Mouse (Mus musculus): ENCODE measurements around the gene Ep400. TPM values are rescaled to one million over a fixed set of nuclear protein-coding genes. Genes with fewer than 3 reads are reported as not detected.
A peak's percentile ranks its signal among the peaks of the same experiment; 100 is the strongest.

Gene Ep400
- polyA plus RNA-seq, 1 experiment from 2014 or later: 57.2 TPM

DNA sequence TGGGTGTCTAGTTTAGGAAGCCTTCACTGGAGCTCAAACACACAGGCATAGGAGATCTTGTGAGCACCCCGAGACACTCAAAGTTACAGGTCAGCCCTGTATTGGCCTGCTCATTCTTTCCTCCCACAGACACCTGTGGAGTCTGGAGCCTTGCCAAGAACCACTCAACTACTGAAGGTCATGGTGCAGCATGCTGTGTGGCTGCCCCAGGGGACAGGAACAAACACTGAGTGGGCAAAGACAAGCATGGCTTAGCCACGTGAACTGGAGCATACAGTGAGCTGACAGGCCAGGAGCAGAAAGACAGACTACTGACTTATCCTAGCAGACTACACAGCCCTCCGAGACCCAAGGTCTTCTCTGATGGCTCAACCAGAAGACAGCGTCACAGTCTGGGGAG, 27.2 kb upstream of the Ep400 start:
- no peak overlapping the region for H3K9ac ChIP-seq

DNA sequence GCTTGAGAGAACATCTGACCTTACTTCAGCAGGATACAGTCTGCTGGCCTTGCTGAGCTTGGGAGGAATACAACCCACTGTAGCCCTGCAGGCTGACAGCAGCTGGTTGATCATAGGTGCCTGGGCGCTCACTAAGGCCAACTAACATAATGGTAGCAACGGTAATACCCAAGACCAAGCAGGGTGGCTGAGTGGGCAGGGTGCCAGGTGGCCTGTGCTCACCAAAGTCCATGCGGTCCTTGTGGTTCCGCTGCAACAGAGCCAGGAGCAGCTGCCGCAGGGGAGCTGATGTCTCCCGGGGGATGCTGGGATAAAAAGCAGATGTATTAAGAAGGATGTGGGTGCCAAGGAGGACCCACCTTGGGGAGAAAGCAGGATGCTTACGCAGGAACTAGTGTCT, 23.8 kb upstream of the Ep400 start:
- H3K36me3 ChIP-seq: peaks cover 96% of the 10 kb centered on the region
- H3K4me3 ChIP-seq: no peak overlapping the region
- no peaks in the 10 kb centered on the region for H3K9me3 ChIP-seq
- no peak for ATAC-seq (ENCODE audit: low FRiP score, low read depth)
- no peaks in the 10 kb centered on the region for H3K27me3 ChIP-seq (replicated peaks)
- H3K27ac ChIP-seq: no peak overlapping the region
- H3K4me1 ChIP-seq: no peaks in the 10 kb centered on the region
- no peak overlapping the region for H3K4me2 ChIP-seq (replicated peaks)
- no peak overlapping the region for H3K9ac ChIP-seq
- 94% methylated on average over 7 of the region's 7 CpGs for WGBS

More for the DNA sequence above, 27.2 kb upstream of the Ep400 start:
- H3K27ac ChIP-seq: no peak overlapping the region
- H3K4me1 ChIP-seq: no peaks in the 10 kb centered on the region
- H3K36me3 ChIP-seq: peaks cover 92% of the 10 kb centered on the region
- H3K4me3 ChIP-seq: no peak overlapping the region
- no peaks in the 10 kb centered on the region for H3K27me3 ChIP-seq (replicated peaks)
- no peak for ATAC-seq (ENCODE audit: low FRiP score, low read depth)
- H3K9me3 ChIP-seq: no peaks in the 10 kb centered on the region
- 80% methylated on average over 4 of the region's 4 CpGs for WGBS
- no peak overlapping the region for H3K4me2 ChIP-seq (replicated peaks)

DNA sequence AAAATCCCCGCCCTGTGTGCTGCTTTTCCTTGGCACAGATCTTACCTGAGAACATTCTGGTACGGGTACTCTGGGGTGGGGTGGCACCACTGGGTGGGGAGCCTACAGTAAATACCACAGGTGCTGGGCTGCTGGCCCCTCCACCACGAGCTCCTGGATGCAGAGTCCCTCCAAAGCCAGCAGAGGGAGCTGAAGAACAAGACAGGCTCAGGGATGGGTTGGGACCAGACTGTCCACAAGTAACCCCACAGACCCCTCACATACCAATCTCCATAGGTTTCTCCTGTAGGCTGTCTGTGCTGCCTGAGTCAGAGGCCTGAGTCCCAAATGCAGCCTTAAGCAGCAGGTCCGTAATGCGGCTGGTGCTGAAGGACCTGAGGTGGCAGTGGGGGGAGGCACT, 18.2 kb upstream of the Ep400 start:
- no peaks in the 10 kb centered on the region for H3K27me3 ChIP-seq (replicated peaks)
- no peaks in the 10 kb centered on the region for H3K4me1 ChIP-seq
- H3K9me3 ChIP-seq: no peaks in the 10 kb centered on the region
- 0 out of 2 replicates have a peak, but pooled peaks have one; percentile 8 for ATAC-seq (ENCODE audit: low FRiP score, low read depth)
- H3K4me2 ChIP-seq (replicated peaks): no peak overlapping the region
- H3K36me3 ChIP-seq: peaks cover 89% of the 10 kb centered on the region
- no peak overlapping the region for H3K9ac ChIP-seq
- H3K4me3 ChIP-seq: no peak overlapping the region
- WGBS: 68% methylated on average over 5 of the region's 5 CpGs
- H3K27ac ChIP-seq: no peak overlapping the region

DNA sequence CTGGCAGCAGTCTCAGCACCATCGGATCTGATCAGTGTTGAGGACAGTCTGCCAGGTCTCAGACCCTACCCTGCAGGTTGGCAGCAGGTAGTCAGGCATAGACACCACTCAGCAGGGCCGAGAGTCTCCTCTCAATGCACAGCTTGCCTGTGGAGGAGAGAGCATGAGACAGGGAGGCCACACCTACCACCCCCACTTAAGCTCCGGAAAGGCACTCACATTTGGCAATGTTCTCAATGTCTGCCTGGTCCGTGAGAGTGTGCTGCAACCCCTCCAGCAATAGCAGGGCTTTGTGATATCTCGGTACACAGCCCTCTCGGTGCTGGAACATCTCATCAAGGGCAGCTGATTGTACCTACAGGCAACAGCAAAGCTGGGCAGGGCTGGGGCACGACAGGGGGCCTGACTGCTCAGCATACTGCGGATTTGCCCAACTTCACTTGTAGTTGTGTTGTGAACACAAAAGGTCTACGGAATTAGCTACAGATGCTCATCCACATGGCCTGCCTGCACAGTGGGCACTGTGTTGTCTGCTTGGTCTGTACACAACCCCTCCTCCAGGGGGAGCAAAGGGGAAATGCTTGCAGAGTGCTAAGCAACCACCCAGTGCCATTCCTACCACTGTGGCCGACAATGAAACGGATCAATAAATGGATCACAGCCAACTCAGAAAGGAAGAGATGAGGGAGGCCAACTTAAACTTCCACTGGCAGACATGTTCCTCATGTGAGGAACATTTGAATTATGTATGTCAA, 15.7 kb upstream of the Ep400 start:
- H3K9me3 ChIP-seq: no peaks in the 10 kb centered on the region
- 0 out of 2 replicates have a peak overlapping the region, but pooled peaks have one; percentile 6 for H3K9ac ChIP-seq
- no peak for ATAC-seq (ENCODE audit: low FRiP score, low read depth)
- H3K27me3 ChIP-seq (replicated peaks): no peaks in the 10 kb centered on the region
- no peak overlapping the region for H3K4me3 ChIP-seq
- no peak overlapping the region for H3K27ac ChIP-seq
- WGBS: 87% methylated on average over 11 of the region's 11 CpGs
- peaks cover 65% of the 10 kb centered on the region for H3K36me3 ChIP-seq
- H3K4me1 ChIP-seq: no peaks in the 10 kb centered on the region
- H3K4me2 ChIP-seq (replicated peaks): no peak overlapping the region

DNA sequence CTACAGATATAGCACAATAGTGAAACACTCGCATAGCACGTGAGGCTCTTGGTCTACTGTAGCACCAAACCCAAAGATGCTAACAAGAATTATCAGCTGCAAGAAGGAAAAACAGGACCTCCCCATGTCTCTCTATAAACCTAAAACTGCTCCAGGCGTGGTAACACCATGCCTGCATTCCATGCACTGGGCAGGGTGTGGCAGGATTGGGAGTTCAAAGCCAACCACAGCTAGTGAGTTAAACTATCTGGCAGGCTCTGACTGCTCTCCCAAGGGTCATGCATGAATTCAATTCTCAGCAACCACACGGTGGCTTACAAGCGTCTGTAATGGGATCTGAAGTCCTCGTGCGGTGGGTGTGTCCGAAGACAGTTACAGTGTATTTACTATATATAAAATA, 12.6 kb upstream of the Ep400 start:
- WGBS: 75% methylated on average over 8 of the region's 8 CpGs
- no peaks in the 10 kb centered on the region for H3K9me3 ChIP-seq
- no peak for ATAC-seq (ENCODE audit: low FRiP score, low read depth)

DNA sequence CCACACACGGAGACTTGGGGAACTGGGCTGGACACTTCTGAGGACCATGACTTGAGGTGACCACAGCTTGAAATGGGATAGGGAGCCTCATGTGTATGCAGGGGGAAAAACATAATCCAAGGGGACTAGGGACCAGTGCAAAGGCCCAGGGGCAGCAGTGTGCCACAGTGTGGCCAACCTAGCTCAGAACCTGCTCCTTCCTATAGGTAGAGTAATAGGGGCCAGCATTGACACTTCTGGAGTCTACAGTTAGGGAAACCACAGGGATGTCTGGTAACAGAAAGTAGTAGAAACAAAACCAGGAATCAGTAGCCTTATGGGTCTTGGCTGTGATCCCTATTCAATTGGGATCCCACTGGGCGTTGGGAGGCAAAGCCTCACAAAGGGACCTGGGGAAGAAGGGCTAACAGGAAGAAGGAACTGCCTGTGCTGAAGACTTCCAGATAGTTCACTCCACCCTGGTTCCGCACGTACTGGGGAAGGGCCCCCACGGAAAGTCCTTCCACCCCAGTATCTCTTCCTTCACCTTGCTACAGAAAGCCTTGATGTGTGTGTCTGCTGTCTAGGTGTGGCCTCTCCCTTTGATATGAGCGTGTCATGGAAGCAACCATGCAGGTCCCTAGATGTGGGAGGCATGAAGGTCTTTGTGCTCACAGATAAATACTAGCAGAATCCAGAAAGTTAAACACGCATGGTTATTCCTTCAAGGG, 11.2 kb upstream of the Ep400 start:
- H3K36me3 ChIP-seq: peaks cover 35% of the 10 kb centered on the region
- no peaks in the 10 kb centered on the region for H3K27me3 ChIP-seq (replicated peaks)
- H3K27ac ChIP-seq: no peak overlapping the region
- no peak overlapping the region for H3K4me2 ChIP-seq (replicated peaks)
- ATAC-seq (ENCODE audit: low FRiP score, low read depth): no peak
- H3K9me3 ChIP-seq: no peaks in the 10 kb centered on the region
- WGBS: 88% methylated on average over 7 of the region's 7 CpGs
- peaks cover 11% of the 10 kb centered on the region for H3K4me1 ChIP-seq
- no peak overlapping the region for H3K9ac ChIP-seq
- H3K4me3 ChIP-seq: no peak overlapping the region

More for the DNA sequence above, 12.6 kb upstream of the Ep400 start:
- Histone ChIP-seq H3K9ac (no peak overlapping the region), H3K4me2 (replicated peaks) (no peak overlapping the region), H3K27me3 (replicated peaks) (no peaks in the 10 kb centered on the region), H3K4me3 (no peak overlapping the region), H3K4me1 (peaks cover 11% of the 10 kb centered on the region), H3K36me3 (peaks cover 37% of the 10 kb centered on the region), H3K27ac (no peak overlapping the region)

DNA sequence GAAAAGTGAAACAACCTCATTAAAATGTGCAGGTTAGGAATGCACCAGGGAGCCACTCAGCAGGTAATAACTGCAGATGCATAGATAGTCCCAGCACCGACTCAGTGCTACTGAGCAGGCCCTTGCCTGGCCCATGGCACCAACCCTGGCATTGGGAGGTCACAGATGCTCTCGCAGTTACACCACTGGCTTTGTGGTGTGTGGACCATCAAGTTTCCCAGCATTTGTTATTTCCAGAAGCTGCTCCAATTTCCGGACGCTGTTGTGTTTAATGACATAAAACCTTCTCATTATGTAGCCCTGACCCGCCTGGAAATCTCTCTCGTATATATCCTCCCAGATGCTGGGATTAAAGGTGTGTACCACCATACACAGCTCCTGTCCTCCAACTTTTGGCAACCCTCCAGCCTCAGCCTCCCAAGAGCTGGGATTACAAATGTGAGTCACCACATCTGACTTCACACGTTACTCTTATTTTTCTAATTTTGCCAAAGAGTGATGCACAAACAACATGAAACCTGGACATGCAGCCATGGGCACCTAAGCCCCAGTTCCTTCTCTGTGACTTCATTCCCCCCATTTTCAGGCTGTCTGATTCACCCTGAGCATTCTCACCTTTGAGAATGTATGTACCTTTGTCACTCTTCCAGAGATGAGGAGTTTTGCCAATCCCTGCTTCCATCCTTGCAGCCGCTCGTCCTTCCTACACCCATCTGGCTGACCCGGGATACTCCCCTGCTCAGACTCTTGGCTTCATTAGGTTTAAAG, 10.4 kb upstream of the Ep400 start:
- ATAC-seq (ENCODE audit: low FRiP score, low read depth): peak; percentile 72
- Histone ChIP-seq H3K27ac (no peak overlapping the region), H3K36me3 (peaks cover 34% of the 10 kb centered on the region), H3K9me3 (no peaks in the 10 kb centered on the region), H3K4me2 (replicated peaks) (peak overlapping the region; percentile 99), H3K9ac (peak overlapping the region; percentile 84), H3K27me3 (replicated peaks) (no peaks in the 10 kb centered on the region), H3K4me1 (peaks cover 11% of the 10 kb centered on the region), H3K4me3 (peak overlapping the region; percentile 68)
- WGBS: 64% methylated on average over 10 of the region's 10 CpGs

DNA sequence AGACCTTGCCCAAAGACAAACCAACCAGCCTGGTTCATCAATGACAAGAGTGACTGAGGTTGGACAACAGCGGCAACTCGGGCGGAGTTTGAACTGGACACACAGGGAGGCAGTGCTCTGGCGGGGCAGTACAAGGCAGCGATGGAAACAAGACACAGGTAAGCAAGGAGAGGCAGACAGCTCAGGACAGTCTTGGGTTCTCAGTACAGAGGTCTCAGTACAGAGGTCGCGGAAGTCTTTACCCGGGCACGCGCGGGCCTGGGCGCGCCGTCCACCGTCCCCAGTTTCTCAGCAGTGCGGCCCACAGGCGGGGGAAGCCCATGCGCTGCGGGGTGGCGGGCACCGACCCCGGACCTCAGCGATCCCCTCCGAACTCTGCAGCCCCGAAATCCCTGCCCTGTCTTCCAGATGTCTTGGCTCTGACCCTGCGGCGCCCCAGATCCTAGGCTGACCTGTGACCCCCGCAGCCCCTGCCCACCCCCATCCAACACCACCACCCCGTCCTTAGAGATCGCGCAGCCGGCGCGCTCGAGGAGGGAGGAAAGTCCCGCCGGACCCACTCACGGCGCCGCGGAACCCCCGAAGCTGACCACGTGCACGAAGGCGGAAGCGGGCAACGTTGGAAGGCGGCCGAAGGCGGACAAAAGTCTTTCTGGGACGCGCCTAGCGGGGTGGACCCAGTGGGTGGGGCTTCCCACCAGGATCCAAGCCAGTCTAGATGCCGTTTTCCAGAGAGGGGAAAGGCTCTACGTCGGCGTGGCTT, 9.7 kb upstream of the Ep400 start, which contains the start of gene Pus1:
Gene Pus1, minus strand, starts transcription at position 662 of the 763 bp plus-strand sequence.
- Histone ChIP-seq H3K9me3 (no peaks in the 10 kb centered on the region), H3K27ac (no peak within 1 kb of the TSS), H3K36me3 (peaks cover 36% of the 10 kb centered on the region), H3K27me3 (replicated peaks) (no peaks in the 10 kb centered on the region), H3K9ac (peak within 1 kb of the TSS; percentile 84), H3K4me3 (peak within 1 kb of the TSS; percentile 68), H3K4me1 (peaks cover 11% of the 10 kb centered on the region), H3K4me2 (replicated peaks) (peak within 1 kb of the TSS; percentile 99)
- ATAC-seq (ENCODE audit: low FRiP score, low read depth): peak; percentile 91
- under 1% methylated on average over 57 of the region's 57 CpGs for WGBS

DNA sequence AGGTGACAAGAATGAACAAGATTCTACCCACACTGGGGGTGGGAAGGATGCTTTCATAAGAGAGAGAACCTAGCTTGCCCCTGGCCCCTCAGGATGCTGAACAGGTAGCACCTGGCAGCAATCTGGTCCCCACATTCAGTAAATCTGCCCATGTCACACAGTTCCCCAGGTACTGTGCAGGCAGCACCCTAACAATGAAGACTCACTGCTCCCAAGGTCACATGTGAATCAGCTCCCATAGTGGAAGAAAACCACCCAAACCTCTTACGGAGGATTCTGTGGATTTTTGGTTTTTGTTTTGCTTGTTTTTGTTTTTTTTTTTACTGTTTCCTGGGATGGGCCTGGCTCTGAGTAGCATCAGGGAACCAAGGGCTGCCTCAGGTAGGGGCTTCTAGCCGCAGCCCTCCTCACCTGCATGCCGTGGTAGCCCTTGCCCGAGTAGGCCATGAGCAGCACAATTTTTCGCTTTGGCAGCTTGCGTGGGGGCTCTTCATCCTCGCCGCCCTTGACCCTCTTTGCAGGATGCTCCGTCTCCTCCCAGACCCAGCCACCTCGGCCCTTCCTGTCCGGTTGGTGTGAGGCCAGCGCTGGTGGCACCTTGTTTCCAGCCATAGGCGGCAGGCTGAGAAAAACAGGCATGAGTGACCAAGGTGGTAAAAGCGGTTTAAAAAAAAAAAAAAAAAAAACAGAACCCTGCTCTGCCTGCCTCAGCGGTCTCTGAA, 8.9 kb upstream of the Ep400 start:
- Histone ChIP-seq H3K27ac (no peak overlapping the region), H3K27me3 (replicated peaks) (no peaks in the 10 kb centered on the region), H3K9ac (peak overlapping the region; percentile 84), H3K4me1 (peaks cover 11% of the 10 kb centered on the region), H3K36me3 (peaks cover 38% of the 10 kb centered on the region), H3K4me3 (peak overlapping the region; percentile 68), H3K9me3 (no peaks in the 10 kb centered on the region), H3K4me2 (replicated peaks) (peak overlapping the region; percentile 99)
- 24% methylated on average over 15 of the region's 15 CpGs for WGBS
- ATAC-seq (ENCODE audit: low FRiP score, low read depth): no peak

DNA sequence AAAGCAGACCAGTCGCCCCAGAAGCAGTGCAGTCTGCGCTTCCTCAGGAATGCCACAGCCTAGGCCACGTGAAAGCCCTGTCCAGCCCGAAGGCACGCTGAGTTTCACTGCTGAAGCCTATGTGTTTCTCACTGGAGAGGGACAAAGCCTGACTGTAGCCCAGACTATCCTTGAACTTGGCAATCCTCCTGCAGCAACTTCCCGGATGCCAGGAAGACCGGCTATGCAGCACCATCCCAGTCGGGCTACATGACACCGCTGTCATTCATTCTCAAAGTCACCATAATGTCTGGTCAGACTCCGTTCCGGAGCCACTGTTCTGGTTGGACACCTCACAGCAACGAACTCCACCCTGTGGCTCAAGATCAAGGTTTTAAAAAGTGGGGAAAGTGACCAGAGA, 7.7 kb upstream of the Ep400 start:
- H3K27me3 ChIP-seq (replicated peaks): no peaks in the 10 kb centered on the region
- no peaks in the 10 kb centered on the region for H3K9me3 ChIP-seq
- no peak overlapping the region for H3K9ac ChIP-seq
- H3K27ac ChIP-seq: no peak overlapping the region
- peaks cover 11% of the 10 kb centered on the region for H3K4me1 ChIP-seq
- no peak overlapping the region for H3K4me3 ChIP-seq
- no peak for ATAC-seq (ENCODE audit: low FRiP score, low read depth)
- 93% methylated on average over 12 of the region's 12 CpGs for WGBS
- peaks cover 44% of the 10 kb centered on the region for H3K36me3 ChIP-seq
- no peak overlapping the region for H3K4me2 ChIP-seq (replicated peaks)

DNA sequence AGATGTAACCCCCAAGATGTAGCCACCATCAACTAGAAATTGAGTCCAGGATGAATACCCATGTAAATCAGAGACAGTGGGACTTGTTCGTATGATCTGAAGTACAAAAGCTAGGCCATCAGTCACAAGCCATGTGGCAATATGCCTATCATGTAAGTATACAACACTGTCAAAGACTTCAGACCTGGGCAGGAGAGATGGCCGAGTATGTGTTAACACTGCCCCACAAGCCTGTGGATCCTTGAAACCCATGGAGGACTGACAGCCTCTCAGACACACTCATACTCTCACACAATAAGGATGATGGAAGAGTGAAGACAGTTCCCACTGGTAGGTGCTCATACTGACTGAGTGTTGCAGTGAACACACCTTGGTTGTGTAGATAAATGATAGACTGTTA, 5.6 kb upstream of the Ep400 start:
- no peaks in the 10 kb centered on the region for H3K9me3 ChIP-seq
- H3K36me3 ChIP-seq: peaks cover 48% of the 10 kb centered on the region
- no peak for ATAC-seq (ENCODE audit: low FRiP score, low read depth)
- no peaks in the 10 kb centered on the region for H3K27me3 ChIP-seq (replicated peaks)
- no peak overlapping the region for H3K27ac ChIP-seq
- peaks cover 11% of the 10 kb centered on the region for H3K4me1 ChIP-seq
- no peak overlapping the region for H3K9ac ChIP-seq
- WGBS: 86% methylated on average over 2 of the region's 2 CpGs
- H3K4me3 ChIP-seq: no peak overlapping the region
- H3K4me2 ChIP-seq (replicated peaks): no peak overlapping the region
